Mouse (Mus musculus): Measurements from ENCODE around the gene Scamp2. TPM values are rescaled to one million over a fixed set of nuclear protein-coding genes. Genes with fewer than 3 reads are reported as not detected.
A peak's percentile ranks its signal among the peaks of the same experiment; 100 is the strongest.

The Scamp2 gene
- polyA plus RNA-seq, 1 experiment = 465 TPM

- H3K27ac ChIP-seq (ENCODE audit: control insufficient read depth, insufficient read depth, low read depth, low read length) = peak overlapping the region; percentile 90
- TF ChIP-seq CTCF (IDR thresholded peaks at IDR 0.05; ENCODE audit: control insufficient read depth, insufficient read depth, insufficient replicate concordance, low read depth, low read length) (no peak), POLR2A (IDR thresholded peaks at IDR 0.05; ENCODE audit: control insufficient read depth, low read depth, low read length) (no peak)
- H3K4me1 ChIP-seq (ENCODE audit: control insufficient read depth, insufficient read depth, low read length) = peaks cover 9% of the 10 kb centered on the region
- no peaks in the 10 kb centered on the region for H3K27me3 ChIP-seq (ENCODE audit: control insufficient read depth, insufficient read depth, low read length)
- peak overlapping the region; percentile 97 for H3K4me3 ChIP-seq (ENCODE audit: control insufficient read depth, low read depth, low read length)
- H3K36me3 ChIP-seq (ENCODE audit: control insufficient read depth, insufficient read depth, low read length) = no peaks in the 10 kb centered on the region
These were observed 480 bp upstream of the Scamp2 start for GRCm38 (mm10) chr9:57560263-57560662.

- Histone ChIP-seq H3K27me3 (ENCODE audit: control insufficient read depth, insufficient read depth, low read length) (no peaks in the 10 kb centered on the region), H3K4me1 (ENCODE audit: control insufficient read depth, insufficient read depth, low read length) (peaks cover 14% of the 10 kb centered on the region), H3K4me3 (ENCODE audit: control insufficient read depth, low read depth, low read length) (peak overlapping the region; percentile 97), H3K36me3 (ENCODE audit: control insufficient read depth, insufficient read depth, low read length) (no peaks in the 10 kb centered on the region), H3K27ac (ENCODE audit: control insufficient read depth, insufficient read depth, low read depth, low read length) (peak overlapping the region; percentile 90)
- TF ChIP-seq CTCF (IDR thresholded peaks at IDR 0.05; ENCODE audit: control insufficient read depth, insufficient read depth, insufficient replicate concordance, low read depth, low read length) (no peak), POLR2A (IDR thresholded peaks at IDR 0.05; ENCODE audit: control insufficient read depth, low read depth, low read length) (no peak)
These were observed 962 bp downstream of the Scamp2 start for GRCm38 (mm10) chr9:57561711-57562099.

- peak overlapping the region; percentile 52 for H3K4me3 ChIP-seq (ENCODE audit: control insufficient read depth, low read depth, low read length)
- TF ChIP-seq POLR2A (IDR thresholded peaks at IDR 0.05; ENCODE audit: control insufficient read depth, low read depth, low read length) = no peak
- no peak for TF ChIP-seq CTCF (IDR thresholded peaks at IDR 0.05; ENCODE audit: control insufficient read depth, insufficient read depth, insufficient replicate concordance, low read depth, low read length)
- no peaks in the 10 kb centered on the region for H3K36me3 ChIP-seq (ENCODE audit: control insufficient read depth, insufficient read depth, low read length)
- peak overlapping the region; percentile 54 for H3K27ac ChIP-seq (ENCODE audit: control insufficient read depth, insufficient read depth, low read depth, low read length)
- H3K27me3 ChIP-seq (ENCODE audit: control insufficient read depth, insufficient read depth, low read length) = no peaks in the 10 kb centered on the region
- H3K4me1 ChIP-seq (ENCODE audit: control insufficient read depth, insufficient read depth, low read length) = peaks cover 14% of the 10 kb centered on the region
These were observed 2.2 kb downstream of the Scamp2 start for GRCm38 (mm10) chr9:57562896-57563372.

- Histone ChIP-seq H3K4me3 (ENCODE audit: control insufficient read depth, low read depth, low read length) (no peak overlapping the region), H3K36me3 (ENCODE audit: control insufficient read depth, insufficient read depth, low read length) (no peaks in the 10 kb centered on the region), H3K27ac (ENCODE audit: control insufficient read depth, insufficient read depth, low read depth, low read length) (no peak overlapping the region), H3K4me1 (ENCODE audit: control insufficient read depth, insufficient read depth, low read length) (peaks cover 14% of the 10 kb centered on the region), H3K27me3 (ENCODE audit: control insufficient read depth, insufficient read depth, low read length) (no peaks in the 10 kb centered on the region)
- TF ChIP-seq POLR2A (IDR thresholded peaks at IDR 0.05; ENCODE audit: control insufficient read depth, low read depth, low read length) = no peak
- no peak for TF ChIP-seq CTCF (IDR thresholded peaks at IDR 0.05; ENCODE audit: control insufficient read depth, insufficient read depth, insufficient replicate concordance, low read depth, low read length)
These were observed 3.9 kb downstream of the Scamp2 start for GRCm38 (mm10) chr9:57564609-57565008.

- TF ChIP-seq POLR2A (IDR thresholded peaks at IDR 0.05; ENCODE audit: control insufficient read depth, low read depth, low read length) (no peak), CTCF (IDR thresholded peaks at IDR 0.05; ENCODE audit: control insufficient read depth, insufficient read depth, insufficient replicate concordance, low read depth, low read length) (no peak)
- Histone ChIP-seq H3K27me3 (ENCODE audit: control insufficient read depth, insufficient read depth, low read length) (no peaks in the 10 kb centered on the region), H3K27ac (ENCODE audit: control insufficient read depth, insufficient read depth, low read depth, low read length) (no peak overlapping the region)
These were observed 5.0 kb downstream of the Scamp2 start for GRCm38 (mm10) chr9:57565741-57566221.

GRCm38 (mm10) chr9:57566846-57567245 is 6.1 kb downstream of the Scamp2 start:
- no peak overlapping the region for H3K4me3 ChIP-seq (ENCODE audit: control insufficient read depth, low read depth, low read length)
- TF ChIP-seq POLR2A (IDR thresholded peaks at IDR 0.05; ENCODE audit: control insufficient read depth, low read depth, low read length) (no peak), CTCF (IDR thresholded peaks at IDR 0.05; ENCODE audit: control insufficient read depth, insufficient read depth, insufficient replicate concordance, low read depth, low read length) (peak; percentile 9; the same call in 1 of the 2 replicates)
- no peaks in the 10 kb centered on the region for H3K36me3 ChIP-seq (ENCODE audit: control insufficient read depth, insufficient read depth, low read length)
- H3K27me3 ChIP-seq (ENCODE audit: control insufficient read depth, insufficient read depth, low read length) = no peaks in the 10 kb centered on the region
- H3K4me1 ChIP-seq (ENCODE audit: control insufficient read depth, insufficient read depth, low read length) = peaks cover 7% of the 10 kb centered on the region
- no peak overlapping the region for H3K27ac ChIP-seq (ENCODE audit: control insufficient read depth, insufficient read depth, low read depth, low read length)

More at GRCm38 (mm10) chr9:57565741-57566221, 5.0 kb downstream of the Scamp2 start:
- Histone ChIP-seq H3K4me1 (ENCODE audit: control insufficient read depth, insufficient read depth, low read length) (peaks cover 12% of the 10 kb centered on the region), H3K36me3 (ENCODE audit: control insufficient read depth, insufficient read depth, low read length) (no peaks in the 10 kb centered on the region), H3K4me3 (ENCODE audit: control insufficient read depth, low read depth, low read length) (no peak overlapping the region)

GRCm38 (mm10) chr9:57568500-57568899 is 7.8 kb downstream of the Scamp2 start:
- Histone ChIP-seq H3K27ac (ENCODE audit: control insufficient read depth, insufficient read depth, low read depth, low read length) (no peak overlapping the region), H3K4me1 (ENCODE audit: control insufficient read depth, insufficient read depth, low read length) (peaks cover 5% of the 10 kb centered on the region; the same call in 1 of the 2 replicates), H3K4me3 (ENCODE audit: control insufficient read depth, low read depth, low read length) (no peak overlapping the region), H3K36me3 (ENCODE audit: control insufficient read depth, insufficient read depth, low read length) (no peaks in the 10 kb centered on the region), H3K27me3 (ENCODE audit: control insufficient read depth, insufficient read depth, low read length) (no peaks in the 10 kb centered on the region)
- no peak for TF ChIP-seq POLR2A (IDR thresholded peaks at IDR 0.05; ENCODE audit: control insufficient read depth, low read depth, low read length)
- TF ChIP-seq CTCF (IDR thresholded peaks at IDR 0.05; ENCODE audit: control insufficient read depth, insufficient read depth, insufficient replicate concordance, low read depth, low read length) = no peak

Data from testis, adult 2 months (tissue).